Comparison of ENCODE assay signal across 6 mouse cellular contexts in the genomic region with DNA sequence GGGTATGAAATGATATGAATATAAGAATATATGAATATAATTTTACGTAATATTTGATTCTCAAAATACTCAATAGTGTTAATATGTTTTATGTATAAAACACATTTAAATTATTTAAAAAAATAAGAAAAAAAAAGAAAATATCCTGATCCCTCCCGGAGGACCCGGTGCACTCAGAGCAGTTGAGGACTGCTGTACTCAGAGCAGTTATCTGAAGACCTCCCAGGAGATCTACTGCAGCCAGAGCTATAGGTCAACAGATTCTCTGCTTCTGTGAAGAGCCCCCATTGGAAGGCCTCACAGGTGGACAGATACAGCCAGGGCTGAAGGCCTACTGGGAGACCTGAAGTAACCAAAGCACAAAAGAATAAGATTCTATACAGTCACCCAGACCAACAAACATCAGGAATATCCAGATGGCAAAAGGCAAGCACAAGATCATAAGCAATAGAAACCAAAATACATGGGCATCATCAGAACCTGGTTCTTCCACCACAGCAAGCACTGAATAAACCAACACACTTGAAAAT.
DNase-seq lines count a peak whose midpoint lies in the region; ATAC-seq and TF ChIP-seq lines count a peak whose summit lies in the region.
"Not testable (repeated sequence)": the region's sequence is repeated elsewhere in the genome, so short reads cannot be mapped to it uniquely, and the experiment has no call there.

No protein-coding gene starts in this region.

- H3K4me1 ChIP-seq in embryonic facial prominence, embryonic 11.5 days (ENCODE audit: control insufficient read depth, insufficient read depth, low read length); forebrain, embryonic 12.5 days; hindbrain, embryonic 12.5 days; kidney, postnatal 0 days (replicated peaks; ENCODE audit: insufficient read depth, low read length); midbrain, embryonic 11.5 days (ENCODE audit: control insufficient read depth, insufficient read depth, low read length); midbrain, postnatal 0 days (ENCODE audit: insufficient read depth, low read length): not testable (repeated sequence)

- not testable (repeated sequence) for H3K36me3 ChIP-seq in embryonic facial prominence, embryonic 11.5 days (replicated peaks; ENCODE audit: control insufficient read depth, insufficient read depth, low read depth, low read length); forebrain, embryonic 12.5 days (replicated peaks); hindbrain, embryonic 12.5 days; kidney, postnatal 0 days (ENCODE audit: insufficient read depth, low read length); midbrain, embryonic 11.5 days (ENCODE audit: control insufficient read depth, insufficient read depth, low read length); midbrain, postnatal 0 days (ENCODE audit: insufficient read depth, low read length)

- not testable (repeated sequence) for H3K27ac ChIP-seq in embryonic facial prominence, embryonic 11.5 days (replicated peaks; ENCODE audit: low read depth, low read length); forebrain, embryonic 12.5 days; hindbrain, embryonic 12.5 days; kidney, postnatal 0 days; midbrain, embryonic 11.5 days (ENCODE audit: low read depth, low read length); midbrain, postnatal 0 days (ENCODE audit: low read depth, low read length)

- DNase-seq in embryonic facial prominence, embryonic 11.5 days (ENCODE audit: low spot score); kidney, postnatal 0 days (ENCODE audit: low spot score); midbrain, embryonic 11.5 days (ENCODE audit: low spot score, missing footprints); midbrain, postnatal 0 days (ENCODE audit: low spot score): not testable (repeated sequence)

- H3K4me3 ChIP-seq in embryonic facial prominence, embryonic 11.5 days (ENCODE audit: low read depth, low read length); forebrain, embryonic 12.5 days (replicated peaks); hindbrain, embryonic 12.5 days; kidney, postnatal 0 days (replicated peaks; ENCODE audit: low read depth, low read length); midbrain, embryonic 11.5 days (ENCODE audit: low read depth, low read length); midbrain, postnatal 0 days (ENCODE audit: low read depth, low read length): not testable (repeated sequence)

- not testable (repeated sequence) for TF ChIP-seq CTCF in kidney, postnatal 0 days (IDR thresholded peaks at IDR 0.05; ENCODE audit: low read depth); midbrain, postnatal 0 days (IDR thresholded peaks at IDR 0.05)

- not testable (repeated sequence) for H3K27me3 ChIP-seq in embryonic facial prominence, embryonic 11.5 days (ENCODE audit: control insufficient read depth, insufficient read depth, low read length); forebrain, embryonic 12.5 days; hindbrain, embryonic 12.5 days; kidney, postnatal 0 days (ENCODE audit: insufficient read depth, low read length); midbrain, embryonic 11.5 days (ENCODE audit: control insufficient read depth, insufficient read depth, low read length); midbrain, postnatal 0 days (ENCODE audit: insufficient read depth, low read length)

- H3K9me3 ChIP-seq in embryonic facial prominence, embryonic 11.5 days (replicated peaks; ENCODE audit: control insufficient read depth, low read length); forebrain, embryonic 12.5 days; hindbrain, embryonic 12.5 days (replicated peaks); kidney, postnatal 0 days (replicated peaks; ENCODE audit: low read length); midbrain, embryonic 11.5 days (ENCODE audit: control insufficient read depth, low read length); midbrain, postnatal 0 days (ENCODE audit: low read length): not testable (repeated sequence)

- 0 out of 2 replicates have a peak, but pooled peaks have one; percentile 65 for ATAC-seq in embryonic facial prominence, embryonic 11.5 days (replicated peaks; ENCODE audit: insufficient number of reproducible peaks, low FRiP score, low TSS enrichment, low read depth)
- peak; percentile 33; the same call in 1 of the 2 replicates for ATAC-seq in forebrain, embryonic 12.5 days (ENCODE audit: low FRiP score)
- peak; percentile 58; the same call in 1 of the 2 replicates for ATAC-seq in hindbrain, embryonic 12.5 days (ENCODE audit: low FRiP score)
- 0 out of 2 replicates have a peak, but pooled peaks have one; percentile 63 for ATAC-seq in kidney, postnatal 0 days (replicated peaks; ENCODE audit: low FRiP score, low read depth)
- 0 out of 2 replicates have a peak, but pooled peaks have one; percentile 27 for ATAC-seq in midbrain, embryonic 11.5 days (ENCODE audit: low FRiP score)
- ATAC-seq in midbrain, postnatal 0 days (ENCODE audit: low FRiP score): peak; percentile 38; the same call in 1 of the 2 replicates

- 78% methylated on average over 3 of the region's 3 CpGs for WGBS in embryonic facial prominence, embryonic 11.5 days
- WGBS in forebrain, embryonic 12.5 days: 86% methylated on average over 3 of the region's 3 CpGs
- WGBS in hindbrain, embryonic 12.5 days: 81% methylated on average over 3 of the region's 3 CpGs
- WGBS in kidney, postnatal 0 days: 72% methylated on average over 3 of the region's 3 CpGs
- 79% methylated on average over 3 of the region's 3 CpGs for WGBS in midbrain, embryonic 11.5 days
- 79% methylated on average over 3 of the region's 3 CpGs for WGBS in midbrain, postnatal 0 days

- H3K4me2 ChIP-seq in embryonic facial prominence, embryonic 11.5 days (ENCODE audit: low read depth, low read length); forebrain, embryonic 12.5 days; hindbrain, embryonic 12.5 days (replicated peaks); kidney, postnatal 0 days (ENCODE audit: low read length); midbrain, embryonic 11.5 days; midbrain, postnatal 0 days (ENCODE audit: low read depth, low read length, poor library complexity, severe bottlenecking): not testable (repeated sequence)

- not testable (repeated sequence) for H3K9ac ChIP-seq in embryonic facial prominence, embryonic 11.5 days (replicated peaks; ENCODE audit: low read length); forebrain, embryonic 12.5 days; hindbrain, embryonic 12.5 days; kidney, postnatal 0 days (ENCODE audit: low read depth, low read length); midbrain, embryonic 11.5 days (ENCODE audit: low read length); midbrain, postnatal 0 days (replicated peaks; ENCODE audit: low read length, poor library complexity, severe bottlenecking)
